Mouse (Mus musculus) olfactory bulb, adult 2 months (tissue): ENCODE data around the gene Dag1.

ENCODE experiments used
- CTCF ChIP-seq: fragments of 200-500 bp; IDR thresholded peaks from 2 replicates; pipeline ENCODE4 v1.5.1; 2012; ENCODE audit warnings: low read depth, mild to moderate bottlenecking, low read length, moderate library complexity; ENCODE audit not compliant: insufficient read depth
- POLR2A ChIP-seq: fragments of 200-500 bp; IDR thresholded peaks from 2 replicates; pipeline ENCODE4 v1.6.1; 2012; ENCODE audit warnings: mild to moderate bottlenecking, low read depth, low read length, moderate library complexity; ENCODE audit not compliant: insufficient read depth

GRCm38 (mm10) chr9:108182806-108183506 is 80.8 kb downstream of the Dag1 start:
- TF ChIP-seq POLR2A: no peak
- no peak for TF ChIP-seq CTCF
